ENCODE assay signal across 9 mouse cellular contexts in the genomic region with DNA sequence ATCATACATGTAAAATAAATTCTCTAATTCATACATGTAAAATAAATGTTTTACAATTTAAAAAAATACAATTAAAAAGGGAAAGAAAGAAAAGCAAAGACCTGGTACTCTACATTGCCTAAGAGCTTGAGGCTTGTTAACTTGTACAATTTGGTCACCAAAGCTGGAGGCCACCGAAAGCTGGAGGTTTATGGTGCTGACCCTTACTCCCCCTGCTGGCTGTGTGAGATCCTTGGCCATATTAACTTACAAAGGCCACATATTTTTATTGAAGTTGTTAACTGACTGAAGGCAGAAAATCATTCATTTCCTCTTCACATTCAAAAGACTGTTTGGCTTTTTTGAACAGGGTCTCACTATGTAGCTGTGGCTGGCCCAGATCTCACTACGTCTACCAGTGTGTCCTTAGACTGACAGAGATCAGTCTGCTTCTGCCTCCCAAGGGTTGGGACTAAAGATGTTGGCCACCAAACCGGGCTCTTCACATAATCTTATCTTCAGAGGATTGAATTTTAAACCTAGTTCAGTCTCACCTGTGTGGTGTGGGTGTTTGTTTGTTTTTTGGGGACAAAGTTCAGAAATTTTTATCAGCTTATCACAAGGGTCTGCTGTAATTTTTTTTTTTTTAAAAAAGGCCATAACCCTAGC. TPM values are rescaled to one million over a fixed set of nuclear protein-coding genes. Genes with fewer than 3 reads are reported as not detected.
DNase-seq lines count a peak whose midpoint lies in the region; ATAC-seq and TF ChIP-seq lines count a peak whose summit lies in the region.
"Had no signal": no experiment of that assay in that cellular context is flagged by ENCODE, and none has a peak within 500 bp of the region (broad histone marks: within the 10 kb centered on the region; RNA-seq: fewer than 3 reads in every experiment).

No protein-coding gene starts in this region.

- no peaks in the 10 kb centered on the region for H3K4me1 ChIP-seq in thymus, adult 2 months (replicated peaks; ENCODE audit: control insufficient read depth, insufficient read depth, low read length)
- 0 out of 2 replicates have a peak, but pooled peaks cover 7% of the 10 kb centered on the region for H3K4me1 ChIP-seq in kidney, postnatal 0 days (replicated peaks; ENCODE audit: insufficient read depth, low read length)

- no peak; the same call in 1 of the 2 replicates for ATAC-seq in kidney, postnatal 0 days (replicated peaks; ENCODE audit: low FRiP score, low read depth)
- ATAC-seq in neutrophil, adult 5-6 weeks (ENCODE audit: extremely low read depth, insufficient number of reproducible peaks, low FRiP score, poor library complexity, severe bottlenecking) = peak; percentile 74

- H3K9ac ChIP-seq in kidney, postnatal 0 days (ENCODE audit: low read depth, low read length) = no peak overlapping the region

- H3K9me3 ChIP-seq in kidney, postnatal 0 days (replicated peaks; ENCODE audit: low read length) = no peaks in the 10 kb centered on the region

- no peaks in the 10 kb centered on the region for H3K36me3 ChIP-seq in thymus, adult 2 months (ENCODE audit: control insufficient read depth, insufficient read depth, low read length)
- H3K36me3 ChIP-seq in kidney, postnatal 0 days (ENCODE audit: insufficient read depth, low read length) = no peaks in the 10 kb centered on the region

- WGBS in thymus, adult 2 months = 65% methylated on average over 3 of the region's 3 CpGs
- 54% methylated on average over 3 of the region's 3 CpGs for WGBS in kidney, postnatal 0 days

- H3K4me3 ChIP-seq in thymus, adult 2 months (ENCODE audit: control insufficient read depth, insufficient read depth, low read length) = no peak overlapping the region
- H3K4me3 ChIP-seq in kidney, postnatal 0 days (replicated peaks; ENCODE audit: low read depth, low read length) = no peak overlapping the region

- TF ChIP-seq POLR2A in thymus, adult 2 months (IDR thresholded peaks at IDR 0.05; ENCODE audit: control insufficient read depth, extremely low read depth, insufficient read depth, low read length, poor library complexity) = no peak

- peak; percentile 50 for DNase-seq in adrenal gland, postnatal 10 days
- DNase-seq in adrenal gland, postnatal 4 days (ENCODE audit: low spot score in 2 of 2) = no peak
- DNase-seq in thymus, adult 2 months = peak; percentile 22
- no peak for DNase-seq in thymus, postnatal 36 days
- peak; percentile 89 for DNase-seq in kidney, postnatal 0 days (ENCODE audit: low spot score)
- no peak for DNase-seq in Muller cell, postnatal 12 days (ENCODE audit: inconsistent ontology term)
- no peak for DNase-seq in urinary bladder, adult 18-20 months (ENCODE audit: low spot score in 2 of 2)

- H3K27ac ChIP-seq in thymus, adult 2 months (ENCODE audit: control insufficient read depth, insufficient read depth, low read length) = no peak overlapping the region
- no peak overlapping the region for H3K27ac ChIP-seq in kidney, postnatal 0 days

- no peak for TF ChIP-seq CTCF in thymus, adult 2 months (IDR thresholded peaks at IDR 0.05; ENCODE audit: borderline replicate concordance, control insufficient read depth, extremely low read depth, insufficient read depth, low read length, poor library complexity)
- peak; percentile 80 for TF ChIP-seq CTCF in kidney, postnatal 0 days (IDR thresholded peaks at IDR 0.05; ENCODE audit: low read depth)

- no peaks in the 10 kb centered on the region for H3K27me3 ChIP-seq in thymus, adult 2 months (ENCODE audit: control insufficient read depth, insufficient read depth, low read length)
- no peaks in the 10 kb centered on the region for H3K27me3 ChIP-seq in kidney, postnatal 0 days (ENCODE audit: insufficient read depth, low read length)

- H3K4me2 ChIP-seq in kidney, postnatal 0 days (ENCODE audit: low read length) = no peak overlapping the region

RNA-seq across cellular contexts. Expression of gene Copz1, which starts 8.4 kb away (rescaled TPM):
- total RNA-seq in adrenal gland, postnatal 10 days (2021) = 100 to 1,000 TPM; 114 TPM
- total RNA-seq in adrenal gland, postnatal 4 days (2021) = 100 to 1,000 TPM; 132 to 140 TPM
- 106 and 124 TPM in 2 replicates for polyA plus RNA-seq in thymus, adult 2 months (2012; rRNA removed)
- polyA plus RNA-seq in kidney, postnatal 0 days (2015; fragmentation: Nextera tagmentation; extraction: Ambion mirVana) = 237 and 263 TPM in 2 replicates
- 47.4 and 48.1 TPM in 2 replicates for total RNA-seq in neutrophil, adult 5-6 weeks (2017)

RNA-seq across cellular contexts. Expression of gene Nfe2, which starts 22.7 kb away (rescaled TPM):
- 1 to 10 TPM; 3.2 to 4.3 TPM for total RNA-seq in adrenal gland, postnatal 10 days (2021)
- 1 to 10 TPM; 5.8 to 8.9 TPM for total RNA-seq in adrenal gland, postnatal 4 days (2021)
- 4.9 and 7.3 TPM in 2 replicates for polyA plus RNA-seq in thymus, adult 2 months (2012; rRNA removed)
- polyA plus RNA-seq in kidney, postnatal 0 days (2015; fragmentation: Nextera tagmentation; extraction: Ambion mirVana) = 1.9 and 2.8 TPM in 2 replicates
- 195 and 199 TPM in 2 replicates for total RNA-seq in neutrophil, adult 5-6 weeks (2017)

RNA-seq across cellular contexts. Expression of gene Gpr84, which starts 29.5 kb away (rescaled TPM):
- total RNA-seq in adrenal gland, postnatal 10 days (2021) = not detected
- not detected for total RNA-seq in adrenal gland, postnatal 4 days (2021)
- polyA plus RNA-seq in thymus, adult 2 months (2012; rRNA removed) = 0.28 and 0.45 TPM in 2 replicates
- polyA plus RNA-seq in kidney, postnatal 0 days (2015; fragmentation: Nextera tagmentation; extraction: Ambion mirVana) = 0.47 and 0.65 TPM in 2 replicates
- 0.49 TPM in 1 of 2 replicates, not detected in the other for total RNA-seq in neutrophil, adult 5-6 weeks (2017)
- polyA plus RNA-seq: heart, embryonic 16.5 days had no signal

RNA-seq across cellular contexts. Expression of gene Hnrnpa1, which starts 40.7 kb away (rescaled TPM):
- 100 to 1,000 TPM; 248 to 299 TPM for total RNA-seq in adrenal gland, postnatal 10 days (2021)
- 100 to 1,000 TPM; 404 to 457 TPM for total RNA-seq in adrenal gland, postnatal 4 days (2021)
- 155 and 178 TPM in 2 replicates for polyA plus RNA-seq in thymus, adult 2 months (2012; rRNA removed)
- polyA plus RNA-seq in kidney, postnatal 0 days (2015; fragmentation: Nextera tagmentation; extraction: Ambion mirVana) = 705 and 720 TPM in 2 replicates
- 345 and 352 TPM in 2 replicates for total RNA-seq in neutrophil, adult 5-6 weeks (2017)

RNA-seq across cellular contexts. Expression of gene Cbx5, which starts 41.3 kb away (rescaled TPM):
- total RNA-seq in adrenal gland, postnatal 10 days (2021) = 10 to 100 TPM; 66.6 to 85.8 TPM
- 100 to 1,000 TPM; 111 to 127 TPM for total RNA-seq in adrenal gland, postnatal 4 days (2021)
- 34.2 and 37.0 TPM in 2 replicates for polyA plus RNA-seq in thymus, adult 2 months (2012; rRNA removed)
- polyA plus RNA-seq in kidney, postnatal 0 days (2015; fragmentation: Nextera tagmentation; extraction: Ambion mirVana) = 62.0 and 68.2 TPM in 2 replicates
- 22.6 and 25.5 TPM in 2 replicates for total RNA-seq in neutrophil, adult 5-6 weeks (2017)

Comparison
In these comparisons a context has a peak if more than half of its experiments do, and no peak if none do; other contexts are left out.
1. DNase-seq: peak in adrenal gland, postnatal 10 days (single experiment), thymus, adult 2 months (single experiment) and kidney, postnatal 0 days (single experiment); none in adrenal gland, postnatal 4 days (0 of 2), thymus, postnatal 36 days (0 of 2), Muller cell, postnatal 12 days (single experiment) and urinary bladder, adult 18-20 months (0 of 2).
2. RNA of gene Nfe2, which starts 22.7 kb away (total RNA-seq): 195 to 199 TPM in neutrophil, adult 5-6 weeks; 5.8 to 8.9 TPM in adrenal gland, postnatal 4 days and 3.2 to 4.3 TPM in adrenal gland, postnatal 10 days; every median in the first group is over 10 times any median in the second.